ENCODE assay signal across 16 mouse cellular contexts in genomic region chr17:75518181-75518901, GRCm38 (mm10). TPM values are rescaled to one million over a fixed set of nuclear protein-coding genes. Genes with fewer than 3 reads are reported as not detected.
DNase-seq lines count a peak whose midpoint lies in the region; ATAC-seq and TF ChIP-seq lines count a peak whose summit lies in the region.
"Had no signal": no experiment of that assay in that cellular context is flagged by ENCODE, and none has a peak within 500 bp of the region (broad histone marks: within the 10 kb centered on the region; RNA-seq: fewer than 3 reads in every experiment).

No protein-coding gene starts in this region.

- H3K9ac ChIP-seq in heart, postnatal 0 days (replicated peaks; ENCODE audit: low read depth, low read length): no peak overlapping the region
- H3K9ac ChIP-seq: embryonic facial prominence, embryonic 13.5 days; limb, embryonic 15.5 days; neural tube, embryonic 12.5 days had no signal

- TF ChIP-seq CTCF in heart, postnatal 0 days (IDR thresholded peaks at IDR 0.05; ENCODE audit: low read depth): no peak; the same call in 1 of the 2 replicates
- no peak for TF ChIP-seq CTCF in cerebellum, adult 2 months (IDR thresholded peaks at IDR 0.05; ENCODE audit: borderline replicate concordance, insufficient read depth, low read depth, low read length)

- H3K4me2 ChIP-seq in heart, postnatal 0 days (ENCODE audit: low read depth, low read length): no peak overlapping the region
- H3K4me2 ChIP-seq: embryonic facial prominence, embryonic 13.5 days; limb, embryonic 15.5 days; neural tube, embryonic 12.5 days had no signal

- no peak overlapping the region for H3K27ac ChIP-seq in heart, postnatal 0 days (ENCODE audit: low read depth)
- H3K27ac ChIP-seq in cerebellum, adult 2 months (ENCODE audit: insufficient read depth, low read length): no peak overlapping the region
- H3K27ac ChIP-seq: embryonic facial prominence, embryonic 13.5 days; limb, embryonic 15.5 days; neural tube, embryonic 12.5 days had no signal

- H3K4me1 ChIP-seq in heart, postnatal 0 days (ENCODE audit: control insufficient read depth, insufficient read depth): 0 out of 2 replicates have a peak, but pooled peaks cover 15% of the 10 kb centered on the region
- H3K4me1 ChIP-seq in cerebellum, adult 2 months (ENCODE audit: control insufficient read depth, insufficient read depth, low read length): no peaks in the 10 kb centered on the region
- H3K4me1 ChIP-seq: embryonic facial prominence, embryonic 13.5 days had no signal

- intact Hi-C loops in heart, postnatal 10 days (cut with DNase I): no loop called here

- no peaks in the 10 kb centered on the region for H3K27me3 ChIP-seq in heart, postnatal 0 days (ENCODE audit: control insufficient read depth, insufficient read depth, low read length)
- no peaks in the 10 kb centered on the region for H3K27me3 ChIP-seq in splenic B cell, adult 2 months (ENCODE audit: control insufficient read depth, insufficient read depth, low read length, poor library complexity, severe bottlenecking)
- H3K27me3 ChIP-seq in cerebellum, adult 2 months (ENCODE audit: control insufficient read depth, insufficient read depth, low read length): no peaks in the 10 kb centered on the region
- H3K27me3 ChIP-seq: embryonic facial prominence, embryonic 13.5 days; limb, embryonic 15.5 days; neural tube, embryonic 12.5 days had no signal

- DNase-seq in heart, postnatal 0 days (ENCODE audit: low spot score): no peak
- DNase-seq in heart, postnatal 10 days: no peak
- DNase-seq in MEL-GATA-1-ER (ENCODE audit: extremely low read depth, low read depth): peak; percentile 60
- peak; percentile 85 for DNase-seq in splenic B cell, adult 2 months (ENCODE audit: low read depth, low spot score)
- DNase-seq in kidney, adult 9 months: no peak
- DNase-seq in cerebellum, adult 2 months: no peak
- DNase-seq: adrenal gland, adult 8-10 months; cerebellum, adult 8-10 months; gastrocnemius, postnatal 14 days; kidney, postnatal 4 days; lung, postnatal 10 days; thymus, adult 18-20 months had no signal

- 0 out of 2 replicates have a peak, but pooled peaks have one; percentile 11 for ATAC-seq in heart, postnatal 0 days (ENCODE audit: insufficient read depth, low read depth)
- peak; percentile 58 to 73 for ATAC-seq in hematopoietic stem cell, adult 5-6 weeks (replicated peaks in 1 of 2; ENCODE audit: insufficient read depth in 1 of 2, low FRiP score in 2 of 2, low TSS enrichment in 1 of 2, low read depth in 1 of 2, poor library complexity in 2 of 2, severe bottlenecking in 2 of 2)

- H3K36me3 ChIP-seq in heart, postnatal 0 days (replicated peaks; ENCODE audit: control insufficient read depth, insufficient read depth, low read length): no peaks in the 10 kb centered on the region
- H3K36me3 ChIP-seq in splenic B cell, adult 2 months (ENCODE audit: control insufficient read depth, insufficient read depth, low read length, poor library complexity, severe bottlenecking): peaks cover 9% of the 10 kb centered on the region; the same call in 1 of the 2 replicates
- H3K36me3 ChIP-seq: embryonic facial prominence, embryonic 13.5 days; limb, embryonic 15.5 days; neural tube, embryonic 12.5 days had no signal

- H3K9me3 ChIP-seq in heart, postnatal 0 days (replicated peaks; ENCODE audit: control insufficient read depth, low read length): no peaks in the 10 kb centered on the region
- H3K9me3 ChIP-seq: embryonic facial prominence, embryonic 13.5 days; limb, embryonic 15.5 days; neural tube, embryonic 12.5 days had no signal

- H3K4me3 ChIP-seq in heart, postnatal 0 days (ENCODE audit: low read depth, low read length): no peak overlapping the region
- H3K4me3 ChIP-seq in cerebellum, adult 2 months (replicated peaks; ENCODE audit: insufficient read depth, low read depth, low read length): no peak overlapping the region
- H3K4me3 ChIP-seq: embryonic facial prominence, embryonic 13.5 days; limb, embryonic 15.5 days; neural tube, embryonic 12.5 days had no signal

- no peak for TF ChIP-seq POLR2A in cerebellum, adult 2 months (IDR thresholded peaks at IDR 0.05; ENCODE audit: borderline replicate concordance, insufficient read depth, low read length)

- no peak for TF ChIP-seq EP300 in heart, postnatal 0 days (IDR thresholded peaks at IDR 0.05; ENCODE audit: low read depth)

- WGBS in heart, postnatal 0 days: 26% methylated on average over 8 of the region's 8 CpGs
- WGBS in cerebellum, adult 2 months: 70% methylated on average over 8 of the region's 8 CpGs

RNA-seq across cellular contexts. Expression of gene Fam98a, which starts 33.4 kb away (rescaled TPM):
- 6.9 and 7.7 TPM in 2 replicates for total RNA-seq in heart, postnatal 0 days (2014; rRNA removed; ENCODE audit: low replicate concordance)
- 19.3 and 20.8 TPM in 2 replicates for polyA plus RNA-seq in heart, postnatal 0 days (2015; fragmentation: Nextera tagmentation; extraction: Ambion mirVana)
- 10 to 100 TPM; 35.9 to 38.4 TPM for total RNA-seq in heart, postnatal 10 days (2021)
- 21.5 and 24.3 TPM in 2 replicates for total RNA-seq in hematopoietic stem cell, adult 5-6 weeks (2017)
- polyA plus RNA-seq in cerebellum, adult 2 months (2012; rRNA removed): 53.7 and 56.0 TPM in 2 replicates

Comparison
In these comparisons a context has a peak if more than half of its experiments do, and no peak if none do; other contexts are left out.
1. DNase-seq: peak in MEL-GATA-1-ER (single experiment) and splenic B cell, adult 2 months (single experiment); none in heart, postnatal 0 days (single experiment), heart, postnatal 10 days (0 of 2), kidney, adult 9 months (single experiment) and cerebellum, adult 2 months (0 of 2).